Mouse (Mus musculus) midbrain, embryonic 13.5 days (tissue): ENCODE results near the gene Ccnk. TPM values are rescaled to one million over a fixed set of nuclear protein-coding genes. Genes with fewer than 3 reads are reported as not detected.

ENCODE experiments used
- ATAC-seq: fragments of 200-750 bp; cut with Nextera tagmentation; 2 replicates; pipeline ENCODE4 v1.8.0; 2017; ENCODE audit warnings: mild to moderate bottlenecking, moderate TSS enrichment, moderate library complexity
- H3K27ac ChIP-seq: fragments of 300-500 bp; sonication (generic); 2 replicates; pipeline ENCODE4 v1.5.1; 2015; ENCODE audit warnings: inconsistent platforms, mild to moderate bottlenecking, moderate library complexity
- H3K27me3 ChIP-seq: fragments of 300-500 bp; sonication (generic); 2 replicates; pipeline ENCODE4 v1.6.1; 2015; ENCODE audit warnings: mild to moderate bottlenecking, inconsistent platforms
- H3K36me3 ChIP-seq: fragments of 300-500 bp; sonication (generic); 2 replicates; pipeline ENCODE4 v1.6.1; 2015; ENCODE audit warnings: mild to moderate bottlenecking, inconsistent platforms
- H3K4me1 ChIP-seq: fragments of 300-500 bp; sonication (generic); replicated peaks from 2 replicates; pipeline ENCODE4 v1.6.1; 2015; ENCODE audit warnings: inconsistent platforms
- H3K4me2 ChIP-seq: fragments of 300-500 bp; sonication (generic); replicated peaks from 2 replicates; pipeline ENCODE4 v1.6.1; 2015; ENCODE audit warnings: moderate library complexity, mild to moderate bottlenecking, inconsistent platforms
- H3K4me3 ChIP-seq: fragments of 300-500 bp; sonication (generic); replicated peaks from 2 replicates; pipeline ENCODE4 v1.5.1; 2015; ENCODE audit warnings: mild to moderate bottlenecking, inconsistent platforms
- H3K9ac ChIP-seq: fragments of 300-500 bp; sonication (generic); replicated peaks from 2 replicates; pipeline ENCODE4 v1.6.1; 2015; ENCODE audit warnings: mild to moderate bottlenecking, inconsistent platforms
- H3K9me3 ChIP-seq: fragments of 300-500 bp; sonication (generic); 2 replicates; pipeline ENCODE4 v1.6.1; 2016; ENCODE audit warnings: mild to moderate bottlenecking, inconsistent platforms
- WGBS: fragments of 180-500 bp; shearing (Covaris S2); methylation state at CpG from one replicate; pipeline ENCODE4 v1.1.7; 2015; 5-methylcytosine and 5-hydroxymethylcytosine counted together
- polyA plus RNA-seq: library from polyadenylated mRNA; unstranded; fragments of >200 nt; fragmentation: Nextera tagmentation; extraction: Ambion mirVana; gene quantifications from 2 replicates; pipeline ENCODE4 v1.2.1, GENCODE M21; 2015

Ccnk gene
- polyA plus RNA-seq, 1 experiment from 2014 or later = 4.7 TPM

DNA sequence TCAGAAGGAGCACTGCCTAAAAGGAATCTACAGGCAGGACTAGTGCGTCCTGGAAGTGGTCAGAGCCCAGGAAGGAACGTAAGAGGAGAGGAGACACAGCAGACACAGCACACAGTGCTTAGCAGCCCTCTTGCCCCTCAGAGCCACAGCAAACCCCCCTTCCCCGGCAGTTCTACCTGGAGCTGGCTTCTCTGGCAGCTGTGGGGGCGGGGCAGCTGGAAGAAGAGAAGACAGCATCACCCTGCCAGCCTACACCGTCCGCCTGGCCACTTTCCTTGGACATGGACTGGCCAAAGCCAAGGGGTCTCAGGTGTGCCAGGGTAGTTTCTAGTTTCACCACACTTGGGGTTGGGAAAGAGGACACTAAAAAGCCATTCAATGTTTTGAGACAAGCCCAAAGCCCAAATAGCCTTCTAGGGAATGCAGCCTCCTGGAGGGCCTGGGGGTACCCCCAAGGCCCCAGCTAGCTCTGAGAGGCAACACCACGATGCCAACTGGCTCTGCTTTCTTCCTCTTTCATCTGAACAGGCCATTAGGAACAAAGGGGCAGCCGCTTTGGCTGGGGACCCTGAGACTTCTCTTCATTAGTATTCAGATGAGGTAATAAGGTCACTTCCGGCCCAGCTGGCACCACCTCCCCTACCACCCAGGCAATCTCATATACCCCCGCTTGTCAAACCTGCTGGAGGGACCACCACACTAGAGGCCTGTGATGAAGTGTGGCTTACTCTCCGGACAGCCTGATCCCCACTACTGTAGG is 37.4 kb downstream of the Ccnk start:
- Histone ChIP-seq H3K27ac (peak overlapping the region; percentile 83), H3K27me3 (no peaks in the 10 kb centered on the region), H3K9ac (peak overlapping the region; percentile 32), H3K4me3 (no peak overlapping the region), H3K36me3 (no peaks in the 10 kb centered on the region), H3K4me2 (0 out of 2 replicates have a peak overlapping the region, but pooled peaks have one; percentile 9), H3K9me3 (no peaks in the 10 kb centered on the region), H3K4me1 (peaks cover 94% of the 10 kb centered on the region)
- WGBS = 48% methylated on average over 11 of the region's 11 CpGs
- peak; percentile 10; the same call in 1 of the 2 replicates for ATAC-seq

DNA sequence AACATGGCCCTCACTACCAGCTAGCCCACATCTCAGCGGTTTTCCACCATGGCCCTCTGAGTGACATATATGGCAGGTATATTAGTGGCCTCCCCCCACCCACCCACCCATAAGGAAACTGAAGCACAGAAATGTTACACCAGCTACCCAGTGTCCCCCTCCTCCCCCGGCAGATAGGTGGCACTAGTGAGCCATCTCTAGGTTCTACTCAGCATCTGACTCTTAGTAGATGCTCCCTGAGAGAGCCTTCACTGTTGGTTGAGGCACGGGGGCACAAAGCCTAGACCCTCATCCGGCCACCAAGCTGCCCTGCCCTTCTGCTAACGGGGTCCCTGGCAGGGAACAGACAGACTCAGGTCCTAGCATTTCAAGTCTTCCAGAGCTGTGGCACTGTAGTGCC is 38.2 kb downstream of the Ccnk start:
- Histone ChIP-seq H3K4me2 (no peak overlapping the region), H3K9ac (no peak overlapping the region), H3K9me3 (no peaks in the 10 kb centered on the region), H3K27ac (peak overlapping the region; percentile 83), H3K36me3 (no peaks in the 10 kb centered on the region), H3K4me3 (no peak overlapping the region), H3K27me3 (no peaks in the 10 kb centered on the region), H3K4me1 (peaks cover 93% of the 10 kb centered on the region)
- no peak for ATAC-seq
- WGBS = 61% methylated on average over 5 of the region's 5 CpGs

DNA sequence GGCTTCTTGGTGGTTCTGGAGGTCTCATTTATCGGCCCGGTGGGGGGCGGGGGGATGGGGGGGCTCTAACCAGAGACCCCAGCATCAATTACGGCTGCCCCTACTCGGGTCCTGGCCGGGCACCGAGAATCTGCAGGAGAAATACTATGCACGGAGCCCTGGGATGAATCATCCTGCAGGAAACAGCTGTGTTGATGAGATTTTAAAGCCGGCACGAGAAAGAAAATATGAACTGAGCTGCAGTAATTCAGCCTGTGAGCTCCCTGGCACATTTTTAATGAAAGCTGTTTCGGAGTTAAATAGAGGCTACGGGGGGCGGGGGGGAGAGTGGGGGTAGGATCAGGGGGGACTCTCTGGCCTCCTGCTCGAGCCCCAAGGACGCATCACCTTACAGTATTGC is 39.8 kb downstream of the Ccnk start:
- H3K4me3 ChIP-seq = no peak overlapping the region
- H3K9ac ChIP-seq = peak overlapping the region; percentile 62
- ATAC-seq = no peak
- peaks cover 93% of the 10 kb centered on the region for H3K4me1 ChIP-seq
- 54% methylated on average over 15 of the region's 15 CpGs for WGBS
- no peaks in the 10 kb centered on the region for H3K36me3 ChIP-seq
- H3K9me3 ChIP-seq = no peaks in the 10 kb centered on the region
- H3K27ac ChIP-seq = peak overlapping the region; percentile 80
- no peaks in the 10 kb centered on the region for H3K27me3 ChIP-seq
- no peak overlapping the region for H3K4me2 ChIP-seq

DNA sequence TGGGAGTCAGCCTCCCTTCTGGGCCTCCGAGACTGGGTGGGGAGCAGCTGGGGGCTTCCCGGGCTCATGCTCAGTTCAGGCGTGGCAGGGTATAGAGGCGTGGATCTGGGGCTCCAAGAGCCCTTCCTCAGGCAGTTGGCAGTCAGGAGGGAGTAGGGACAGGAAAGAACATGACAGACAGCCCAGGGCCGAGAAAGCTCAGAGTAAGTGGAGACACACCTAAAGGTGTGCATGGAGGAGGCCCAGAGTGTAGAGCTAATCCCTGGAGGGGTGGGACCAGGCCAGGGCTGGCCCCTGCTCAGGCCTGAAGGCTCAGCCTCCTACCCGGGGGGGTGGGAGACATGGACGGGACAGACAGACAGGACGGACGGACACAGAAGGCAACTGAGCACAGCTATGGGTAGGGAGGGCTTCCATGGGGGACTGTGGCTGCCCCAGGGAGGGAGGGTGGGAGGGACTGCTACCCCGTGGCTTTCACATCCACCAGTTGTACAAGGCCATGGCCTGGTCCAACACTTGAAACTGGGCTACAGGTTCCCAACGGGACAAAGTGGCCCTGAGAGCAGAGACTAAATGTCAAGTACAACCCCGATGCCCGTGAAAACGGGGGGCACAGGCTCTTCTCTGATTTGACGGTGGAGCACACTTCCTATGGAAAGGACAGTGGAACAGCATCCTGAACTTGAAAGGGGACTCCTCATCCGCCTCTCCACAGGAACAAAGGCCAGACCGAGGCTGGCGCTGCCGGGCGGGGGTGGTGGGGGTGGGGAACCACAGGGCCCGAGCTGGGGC is 40.6 kb downstream of the Ccnk start:
- 0 out of 2 replicates have a peak overlapping the region, but pooled peaks have one; percentile 41 for H3K9ac ChIP-seq

DNA sequence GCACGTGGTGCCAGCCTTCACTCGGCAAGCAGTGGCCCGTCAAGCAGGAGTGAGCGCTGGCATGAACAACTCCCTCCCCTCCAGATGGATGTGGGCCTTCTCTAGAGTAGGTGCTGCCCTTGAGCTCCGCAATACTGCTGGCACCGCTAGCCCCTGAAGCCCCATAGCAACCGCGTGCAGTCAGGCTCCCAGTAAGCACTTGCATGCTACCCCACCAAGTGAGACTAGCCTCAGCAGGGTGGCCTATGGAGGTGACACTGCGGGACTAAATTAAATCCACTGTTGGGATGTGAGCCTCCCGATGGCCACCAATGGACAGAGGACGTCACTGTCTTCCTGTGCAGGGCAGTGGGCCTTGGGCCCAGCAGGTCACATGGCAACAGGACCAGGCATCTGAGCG is 41.2 kb downstream of the Ccnk start:
- H3K9me3 ChIP-seq = no peaks in the 10 kb centered on the region
- no peaks in the 10 kb centered on the region for H3K27me3 ChIP-seq
- peak overlapping the region; percentile 80 for H3K27ac ChIP-seq
- peak overlapping the region; percentile 15; the same call in 1 of the 2 replicates for H3K9ac ChIP-seq
- no peak overlapping the region for H3K4me3 ChIP-seq
- H3K4me2 ChIP-seq = no peak overlapping the region
- WGBS = 51% methylated on average over 12 of the region's 12 CpGs
- peaks cover 95% of the 10 kb centered on the region for H3K4me1 ChIP-seq
- H3K36me3 ChIP-seq = no peaks in the 10 kb centered on the region
- peak; percentile 12; the same call in 1 of the 2 replicates for ATAC-seq

More for the DNA sequence above, 40.6 kb downstream of the Ccnk start:
- WGBS = 71% methylated on average over 21 of the region's 21 CpGs
- Histone ChIP-seq H3K4me3 (no peak overlapping the region), H3K27me3 (no peaks in the 10 kb centered on the region), H3K9me3 (no peaks in the 10 kb centered on the region), H3K4me2 (no peak overlapping the region), H3K36me3 (no peaks in the 10 kb centered on the region), H3K4me1 (peaks cover 93% of the 10 kb centered on the region), H3K27ac (peak overlapping the region; percentile 80)
- ATAC-seq = no peak

DNA sequence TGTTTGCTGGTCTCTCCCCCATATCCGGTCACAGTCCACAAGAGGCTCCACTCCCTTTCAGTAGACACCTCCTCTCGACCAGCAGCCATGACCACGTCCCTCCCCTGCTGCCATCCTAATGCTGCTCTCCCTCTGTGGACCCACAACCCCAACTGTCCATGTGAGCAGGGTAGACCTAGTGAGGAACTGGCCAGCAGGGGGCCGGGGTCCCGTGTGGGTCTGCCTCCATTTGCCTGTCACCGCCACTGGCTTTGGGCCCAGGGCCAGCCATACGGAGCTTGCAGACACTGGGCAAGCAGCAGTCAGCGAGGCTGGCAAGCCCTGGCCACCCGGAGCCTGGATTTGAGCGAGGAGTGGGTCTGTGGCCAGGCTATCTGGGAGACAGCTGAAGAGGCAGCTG is 41.8 kb downstream of the Ccnk start:
- H3K4me1 ChIP-seq = peaks cover 98% of the 10 kb centered on the region
- H3K9me3 ChIP-seq = no peaks in the 10 kb centered on the region
- H3K9ac ChIP-seq = peak overlapping the region; percentile 15; the same call in 1 of the 2 replicates
- peak overlapping the region; percentile 80 for H3K27ac ChIP-seq
- H3K27me3 ChIP-seq = no peaks in the 10 kb centered on the region
- peak; percentile 12; the same call in 1 of the 2 replicates for ATAC-seq
- H3K4me3 ChIP-seq = no peak overlapping the region
- no peaks in the 10 kb centered on the region for H3K36me3 ChIP-seq
- H3K4me2 ChIP-seq = no peak overlapping the region
- 54% methylated on average over 10 of the region's 10 CpGs for WGBS

DNA sequence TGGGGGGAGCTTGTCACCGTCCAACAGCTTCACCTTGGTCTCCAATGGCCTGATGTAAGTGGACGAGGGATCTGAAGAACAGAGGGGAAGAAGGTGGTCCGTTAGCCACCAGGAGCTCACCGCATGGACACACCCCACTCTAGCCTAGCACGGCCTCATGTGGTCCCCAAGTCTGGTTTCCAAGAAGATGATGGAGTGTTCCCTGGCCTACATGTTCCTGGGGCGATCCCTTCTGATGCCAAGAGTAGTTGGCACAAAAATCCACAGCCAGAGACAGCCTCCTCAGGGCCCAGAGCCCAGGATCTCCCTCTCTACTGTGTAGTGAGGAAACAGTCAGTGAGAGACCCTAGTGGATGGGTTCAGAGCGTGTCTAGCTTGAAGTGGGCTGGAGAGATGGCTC is 42.3 kb downstream of the Ccnk start:
- no peak for ATAC-seq
- Histone ChIP-seq H3K4me2 (no peak overlapping the region), H3K27me3 (no peaks in the 10 kb centered on the region), H3K27ac (peak overlapping the region; percentile 80; the same call in 1 of the 2 replicates), H3K9me3 (no peaks in the 10 kb centered on the region), H3K4me1 (peaks cover 98% of the 10 kb centered on the region), H3K36me3 (no peaks in the 10 kb centered on the region), H3K9ac (no peak overlapping the region), H3K4me3 (no peak overlapping the region)
- 85% methylated on average over 7 of the region's 7 CpGs for WGBS

DNA sequence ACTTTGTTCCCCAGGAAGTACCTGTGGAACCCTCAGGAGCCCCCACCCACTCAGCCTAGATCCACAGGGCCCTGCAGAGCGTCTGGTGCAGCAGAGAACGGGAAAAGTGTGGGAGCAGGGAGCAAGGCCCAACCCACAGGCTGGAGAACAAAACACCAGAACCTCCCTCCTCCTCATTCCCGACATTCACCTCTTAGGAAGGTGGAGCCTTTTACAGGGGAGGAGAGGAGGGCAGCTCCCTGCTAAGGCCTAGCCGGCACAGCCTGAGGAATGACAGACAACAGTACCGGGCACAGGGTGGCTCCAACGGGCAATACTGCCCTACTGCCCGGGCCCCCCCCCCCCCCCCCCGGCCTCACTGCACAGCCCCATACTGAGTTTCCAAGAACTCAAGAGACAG is 44.0 kb downstream of the Ccnk start:
- Histone ChIP-seq H3K9ac (no peak overlapping the region), H3K4me2 (no peak overlapping the region), H3K27ac (no peak overlapping the region), H3K36me3 (no peaks in the 10 kb centered on the region), H3K4me3 (no peak overlapping the region), H3K9me3 (no peaks in the 10 kb centered on the region), H3K27me3 (no peaks in the 10 kb centered on the region), H3K4me1 (peaks cover 96% of the 10 kb centered on the region)
- no peak for ATAC-seq
- WGBS = 38% methylated on average over 8 of the region's 8 CpGs

GRCm38 (mm10) chr12:108225781-108226180 is 46.4 kb downstream of the Ccnk start:
- peaks cover 86% of the 10 kb centered on the region for H3K4me1 ChIP-seq
- WGBS = 63% methylated on average over 7 of the region's 7 CpGs

GRCm38 (mm10) chr12:108226216-108226615 is 46.8 kb downstream of the Ccnk start:
- WGBS = 82% methylated on average over 13 of the region's 13 CpGs
- no peak overlapping the region for H3K4me3 ChIP-seq
- H3K9ac ChIP-seq = 0 out of 2 replicates have a peak overlapping the region, but pooled peaks have one; percentile 17
- no peak for ATAC-seq
- no peak overlapping the region for H3K27ac ChIP-seq
- peaks cover 86% of the 10 kb centered on the region for H3K4me1 ChIP-seq
- H3K4me2 ChIP-seq = no peak overlapping the region
- H3K27me3 ChIP-seq = no peaks in the 10 kb centered on the region
- no peaks in the 10 kb centered on the region for H3K9me3 ChIP-seq
- no peaks in the 10 kb centered on the region for H3K36me3 ChIP-seq

More at GRCm38 (mm10) chr12:108225781-108226180, 46.4 kb downstream of the Ccnk start:
- Histone ChIP-seq H3K27me3 (no peaks in the 10 kb centered on the region), H3K4me2 (no peak overlapping the region), H3K4me3 (no peak overlapping the region), H3K36me3 (no peaks in the 10 kb centered on the region), H3K27ac (no peak overlapping the region), H3K9ac (0 out of 2 replicates have a peak overlapping the region, but pooled peaks have one; percentile 17), H3K9me3 (no peaks in the 10 kb centered on the region)
- no peak for ATAC-seq

GRCm38 (mm10) chr12:108226941-108227340 is 47.6 kb downstream of the Ccnk start:
- no peak overlapping the region for H3K27ac ChIP-seq
- WGBS = 91% methylated on average over 12 of the region's 12 CpGs
- no peak overlapping the region for H3K9ac ChIP-seq
- no peaks in the 10 kb centered on the region for H3K27me3 ChIP-seq
- H3K9me3 ChIP-seq = no peaks in the 10 kb centered on the region
- peaks cover 86% of the 10 kb centered on the region for H3K4me1 ChIP-seq
- no peak overlapping the region for H3K4me2 ChIP-seq
- H3K36me3 ChIP-seq = no peaks in the 10 kb centered on the region
- H3K4me3 ChIP-seq = no peak overlapping the region
- no peak for ATAC-seq

- no peak for ATAC-seq
- no peaks in the 10 kb centered on the region for H3K36me3 ChIP-seq
- no peak overlapping the region for H3K4me2 ChIP-seq
- H3K9ac ChIP-seq = no peak overlapping the region
- 87% methylated on average over 16 of the region's 16 CpGs for WGBS
- no peaks in the 10 kb centered on the region for H3K9me3 ChIP-seq
- no peaks in the 10 kb centered on the region for H3K27me3 ChIP-seq
- no peak overlapping the region for H3K27ac ChIP-seq
- peaks cover 88% of the 10 kb centered on the region for H3K4me1 ChIP-seq
- no peak overlapping the region for H3K4me3 ChIP-seq
These were observed 48.1 kb downstream of the Ccnk start for GRCm38 (mm10) chr12:108227527-108227926.
